Mouse (Mus musculus) liver, adult 2 months (tissue): Measurements from ENCODE around the gene Frat1. TPM values are rescaled to one million over a fixed set of nuclear protein-coding genes. Genes with fewer than 3 reads are reported as not detected.

Experiments used
- DNase-seq: peaks from one replicate; pipeline ENCODE4 v3.0.0-alpha.2; 2011; ENCODE audit warnings: low read depth, low spot score; ENCODE audit errors: extremely low read depth
- H3K27ac ChIP-seq: fragments of 200-500 bp; replicated peaks from 2 replicates; pipeline ENCODE4 v1.5.1; 2012; ENCODE audit warnings: low read depth, mild to moderate bottlenecking, control low read depth, inconsistent platforms, low read length; ENCODE audit not compliant: insufficient read depth
- H3K27me3 ChIP-seq: fragments of 200-500 bp; 2 replicates; pipeline ENCODE4 v1.6.1; 2012; ENCODE audit warnings: mild to moderate bottlenecking, moderate library complexity, low read length, inconsistent platforms; ENCODE audit not compliant: control insufficient read depth, insufficient read depth
- H3K36me3 ChIP-seq: fragments of 200-500 bp; 2 replicates; pipeline ENCODE4 v1.6.1; 2012; ENCODE audit warnings: low read length, inconsistent platforms; ENCODE audit not compliant: control insufficient read depth, insufficient read depth
- H3K4me1 ChIP-seq: fragments of 200-500 bp; 2 replicates; pipeline ENCODE4 v1.6.1; 2011; ENCODE audit warnings: low read length; ENCODE audit not compliant: control insufficient read depth, insufficient read depth
- H3K4me3 ChIP-seq: fragments of 200-500 bp; 2 replicates; pipeline ENCODE4 v1.5.1; 2011; ENCODE audit warnings: low read depth, mild to moderate bottlenecking, control low read depth, low read length, moderate library complexity; ENCODE audit not compliant: insufficient read depth
- H3K79me2 ChIP-seq: fragments of 200-500 bp; 2 replicates; pipeline ENCODE4 v1.6.1; 2012; ENCODE audit warnings: inconsistent platforms, mild to moderate bottlenecking, low read length, moderate library complexity; ENCODE audit not compliant: control insufficient read depth, insufficient read depth
- H3K9ac ChIP-seq: fragments of 200-500 bp; 2 replicates; pipeline ENCODE4 v1.6.1; 2012; ENCODE audit warnings: low read depth, mild to moderate bottlenecking, control low read depth, inconsistent platforms, low read length
- CTCF ChIP-seq: fragments of 200-500 bp; IDR thresholded peaks from 2 replicates; pipeline ENCODE4 v1.5.1; 2011; ENCODE audit warnings: low read depth, low read length, control low read depth
- POLR2A ChIP-seq: fragments of 200-500 bp; IDR thresholded peaks from 2 replicates; pipeline ENCODE4 v1.6.1; 2011; ENCODE audit warnings: low read length, control low read depth; ENCODE audit not compliant: insufficient read depth; ENCODE audit errors: extremely low read depth
- whole genome bisulfite sequencing: fragments of 180-500 bp; shearing (Covaris S2); methylation state at CpG from one replicate; pipeline ENCODE4 v1.1.7; 2018; 5-methylcytosine and 5-hydroxymethylcytosine counted together
- polyA plus RNA-seq: library from polyadenylated mRNA; depleted of rRNA; stranded (reverse); fragments of >200 nt; gene quantifications from 2 replicates; pipeline ENCODE4 v1.2.3, GENCODE M21; 2012
- total RNA-seq: library from RNA; depleted of rRNA; stranded (reverse); fragments of >200 nt; gene quantifications from 2 replicates; pipeline ENCODE4 v1.2.3, GENCODE M21; 2014

Frat1 gene
- total and polyA plus RNA-seq, 2 experiments: 1.9 to 5.6 TPM

- TF ChIP-seq CTCF (no peak), POLR2A (no peak)
- DNase-seq: no peak
- H3K36me3 ChIP-seq: no peaks in the 10 kb centered on the region
- peak overlapping the region; percentile 59 for H3K4me3 ChIP-seq
- H3K9ac ChIP-seq: peak overlapping the region; percentile 68
- H3K4me1 ChIP-seq: peaks cover 12% of the 10 kb centered on the region
- peak overlapping the region; percentile 93 for H3K27ac ChIP-seq
- peaks cover 4% of the 10 kb centered on the region; the same call in 1 of the 2 replicates for H3K79me2 ChIP-seq
- no peaks in the 10 kb centered on the region for H3K27me3 ChIP-seq
- under 1% methylated on average over 111 of the region's 112 CpGs for WGBS
Observed at GRCm38 (mm10) chr19:41830106-41831031, 599 bp downstream of the Frat1 start.

GRCm38 (mm10) chr19:41831101-41831570 is 1.4 kb downstream of the Frat1 start:
- WGBS: 3% methylated on average over 19 of the region's 19 CpGs
- H3K4me1 ChIP-seq: peaks cover 12% of the 10 kb centered on the region
- TF ChIP-seq POLR2A: no peak

GRCm38 (mm10) chr19:41831718-41832391 is 2.1 kb downstream of the Frat1 start:
- no peak overlapping the region for H3K9ac ChIP-seq
- no peak overlapping the region for H3K27ac ChIP-seq

More at GRCm38 (mm10) chr19:41831101-41831570, 1.4 kb downstream of the Frat1 start:
- DNase-seq: peak; percentile 63
- Histone ChIP-seq H3K79me2 (peaks cover 4% of the 10 kb centered on the region; the same call in 1 of the 2 replicates), H3K9ac (peak overlapping the region; percentile 68), H3K27me3 (no peaks in the 10 kb centered on the region), H3K4me3 (peak overlapping the region; percentile 59), H3K36me3 (no peaks in the 10 kb centered on the region), H3K27ac (0 out of 2 replicates have a peak overlapping the region, but pooled peaks have one; percentile 8)

GRCm38 (mm10) chr19:41832501-41833201 is 2.9 kb downstream of the Frat1 start:
- Histone ChIP-seq H3K27ac (no peak overlapping the region), H3K4me1 (peaks cover 18% of the 10 kb centered on the region), H3K9ac (no peak overlapping the region), H3K79me2 (peaks cover 4% of the 10 kb centered on the region; the same call in 1 of the 2 replicates), H3K4me3 (no peak overlapping the region), H3K36me3 (no peaks in the 10 kb centered on the region), H3K27me3 (no peaks in the 10 kb centered on the region)
- no peak for TF ChIP-seq POLR2A
- TF ChIP-seq CTCF: no peak
- WGBS: 92% methylated on average over 13 of the region's 13 CpGs
- no peak for DNase-seq

More at GRCm38 (mm10) chr19:41831718-41832391, 2.1 kb downstream of the Frat1 start:
- H3K4me1 ChIP-seq: peaks cover 12% of the 10 kb centered on the region
- 69% methylated on average over 14 of the region's 14 CpGs for WGBS
- TF ChIP-seq POLR2A: no peak
- TF ChIP-seq CTCF: no peak
- H3K36me3 ChIP-seq: no peaks in the 10 kb centered on the region
- peaks cover 4% of the 10 kb centered on the region; the same call in 1 of the 2 replicates for H3K79me2 ChIP-seq
- no peaks in the 10 kb centered on the region for H3K27me3 ChIP-seq
- DNase-seq: no peak
- H3K4me3 ChIP-seq: no peak overlapping the region

- Histone ChIP-seq H3K27me3 (no peaks in the 10 kb centered on the region), H3K36me3 (no peaks in the 10 kb centered on the region), H3K79me2 (0 out of 2 replicates have a peak, but pooled peaks cover 2% of the 10 kb centered on the region), H3K4me3 (no peak overlapping the region), H3K4me1 (peaks cover 20% of the 10 kb centered on the region), H3K27ac (no peak overlapping the region), H3K9ac (no peak overlapping the region)
- 74% methylated on average over 6 of the region's 6 CpGs for WGBS
- no peak for DNase-seq
- TF ChIP-seq POLR2A (no peak), CTCF (no peak)
Observed at GRCm38 (mm10) chr19:41835407-41835806, 5.6 kb downstream of the Frat1 start.
